Mouse (Mus musculus) G1E (cell line): ENCODE results near the gene Mta3. TPM values are rescaled to one million over a fixed set of nuclear protein-coding genes. Genes with fewer than 3 reads are reported as not detected.
A peak's percentile ranks its signal among the peaks of the same experiment; 100 is the strongest.

Source experiments
- ATAC-seq: 2 replicates; pipeline ENCODE4 v1.8.0; 2016; ENCODE audit warnings: mild to moderate bottlenecking; ENCODE audit not compliant: insufficient number of reproducible peaks, poor library complexity, low FRiP score, severe bottlenecking; ENCODE audit errors: extremely low read depth
- DNase-seq: peaks from one replicate; pipeline ENCODE4 v3.0.0; 2012; ENCODE audit warnings: low spot score
- H3K27me3 ChIP-seq: 2 replicates; pipeline ENCODE4 v1.6.1; 2012; ENCODE audit warnings: mild to moderate bottlenecking, low read length, inconsistent platforms; ENCODE audit not compliant: insufficient read depth
- H3K36me3 ChIP-seq: replicated peaks from 2 replicates; pipeline ENCODE3; 2012; ENCODE audit warnings: mild to moderate bottlenecking, inconsistent platforms
- H3K4me1 ChIP-seq: 2 replicates; pipeline ENCODE4 v1.6.1; 2012; ENCODE audit warnings: low read depth, low read length, inconsistent platforms, mixed read lengths; ENCODE audit not compliant: insufficient read depth
- H3K4me3 ChIP-seq: 2 replicates; pipeline ENCODE4 v1.5.1; 2012; ENCODE audit warnings: low read depth, mild to moderate bottlenecking, inconsistent platforms, low read length, moderate library complexity, mixed read lengths
- H3K9me3 ChIP-seq: replicated peaks from 2 replicates; pipeline ENCODE4 v1.6.1; 2012; ENCODE audit warnings: inconsistent platforms
- CTCF ChIP-seq: IDR thresholded peaks from 2 replicates; pipeline ENCODE4 v1.5.1; 2012; ENCODE audit warnings: low read depth, low read length, inconsistent platforms, mixed read lengths
- GATA1 ChIP-seq: IDR thresholded peaks from 2 replicates; pipeline ENCODE4 v1.6.1; 2012; ENCODE audit warnings: borderline replicate concordance, low read length, inconsistent platforms, mixed read lengths
- GATA2 ChIP-seq: IDR thresholded peaks from 2 replicates; pipeline ENCODE4 v1.6.1; 2012; ENCODE audit warnings: low read depth, low read length, inconsistent platforms, borderline replicate concordance
- POLR2AphosphoS5 ChIP-seq: IDR thresholded peaks from 2 replicates; pipeline ENCODE4 v1.6.1; 2012; ENCODE audit warnings: low read depth, low read length, inconsistent platforms; ENCODE audit not compliant: insufficient replicate concordance
- TAL1 ChIP-seq: conservative IDR thresholded peaks from 2 replicates; pipeline ENCODE4 v1.6.1; 2012; ENCODE audit warnings: low read depth, low read length, inconsistent platforms, mixed read lengths
- polyA plus RNA-seq: library from polyadenylated mRNA; stranded (reverse); fragments of >175 nt; gene quantifications from 2 replicates; pipeline ENCODE4 v1.2.3, GENCODE M21; 2012
- total RNA-seq, 2 experiments: library from RNA; stranded (forward) in 1 of 2; stranded (reverse) in 1 of 2; fragments of 200-1000 nt in 1 of 2; fragments of >200 nt in 1 of 2; fragmentation: Nextera tagmentation in 1 of 2; gene quantifications; 2 replicates each; pipeline ENCODE4 v1.2.3; 2014 to 2017

Gene Mta3
- total and polyA plus RNA-seq, 3 experiments: 33.7 to 169 (median 126) TPM

DNA sequence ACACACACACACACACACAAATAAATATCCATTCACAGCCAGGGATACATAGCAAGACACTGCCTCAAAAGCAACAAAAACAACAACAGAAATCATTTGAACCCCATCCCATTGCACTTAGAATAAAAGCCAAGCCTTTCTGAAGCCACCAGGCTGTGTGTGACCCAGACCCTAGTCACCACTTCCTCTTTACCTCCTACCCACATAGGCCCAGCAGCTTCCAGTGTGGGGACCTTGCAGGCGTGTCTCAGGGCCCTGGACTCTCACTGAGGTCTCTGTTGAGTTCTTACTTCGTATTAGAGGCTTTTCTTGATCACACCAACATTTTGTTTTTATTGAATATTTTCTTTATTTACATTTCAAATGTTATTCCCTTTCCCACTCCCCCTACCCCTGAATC is 10.2 kb upstream of the Mta3 start:
- peak; percentile 75 for DNase-seq
- no peak for TF ChIP-seq TAL1
- TF ChIP-seq GATA2: no peak
- TF ChIP-seq POLR2AphosphoS5: no peak
- no peak for TF ChIP-seq CTCF
- no peak for TF ChIP-seq GATA1
- H3K4me3 ChIP-seq: no peak overlapping the region

DNA sequence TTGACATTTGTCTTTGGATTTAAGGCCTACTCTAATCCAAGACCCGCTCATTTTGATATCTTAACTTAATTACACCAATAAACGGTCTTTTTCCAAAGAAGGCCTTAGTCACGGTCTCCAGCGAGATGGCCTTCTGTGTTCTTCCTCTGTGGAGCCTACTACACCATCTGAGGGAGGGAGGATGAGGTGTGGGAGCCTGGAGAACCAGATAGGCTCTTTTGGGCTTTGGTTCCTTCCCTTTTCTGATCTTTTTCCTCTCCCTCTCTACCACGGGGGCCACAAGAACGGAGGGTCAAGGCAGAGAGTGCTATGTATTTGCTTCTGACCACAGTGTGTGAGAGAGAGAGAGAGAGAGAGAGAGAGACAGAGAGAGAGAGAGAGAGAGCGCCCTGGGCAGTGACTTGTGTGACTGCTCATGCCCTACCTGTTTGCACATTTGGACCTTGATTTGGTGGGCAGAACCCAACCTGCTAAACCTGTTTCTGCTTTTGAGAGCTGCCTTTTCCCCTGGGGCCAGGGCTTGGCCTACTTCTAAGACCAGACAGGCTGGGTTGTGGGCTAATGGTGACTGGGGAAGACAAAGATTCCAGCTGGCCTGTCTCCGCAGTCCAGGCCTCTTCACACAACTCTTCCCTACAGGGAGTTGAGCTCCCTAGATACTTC is 6.8 kb upstream of the Mta3 start:
- Histone ChIP-seq H3K4me3 (no peak overlapping the region), H3K9me3 (no peaks in the 10 kb centered on the region), H3K27me3 (no peaks in the 10 kb centered on the region), H3K4me1 (peaks cover 42% of the 10 kb centered on the region), H3K36me3 (peaks cover 7% of the 10 kb centered on the region)
- DNase-seq (no peak), ATAC-seq (no peak)
- TF ChIP-seq POLR2AphosphoS5 (no peak), GATA2 (no peak), CTCF (no peak), GATA1 (no peak), TAL1 (no peak)

More for the DNA sequence above, 10.2 kb upstream of the Mta3 start:
- Histone ChIP-seq H3K4me1 (peaks cover 44% of the 10 kb centered on the region), H3K36me3 (no peaks in the 10 kb centered on the region), H3K9me3 (no peaks in the 10 kb centered on the region), H3K27me3 (no peaks in the 10 kb centered on the region)
- ATAC-seq: no peak

DNA sequence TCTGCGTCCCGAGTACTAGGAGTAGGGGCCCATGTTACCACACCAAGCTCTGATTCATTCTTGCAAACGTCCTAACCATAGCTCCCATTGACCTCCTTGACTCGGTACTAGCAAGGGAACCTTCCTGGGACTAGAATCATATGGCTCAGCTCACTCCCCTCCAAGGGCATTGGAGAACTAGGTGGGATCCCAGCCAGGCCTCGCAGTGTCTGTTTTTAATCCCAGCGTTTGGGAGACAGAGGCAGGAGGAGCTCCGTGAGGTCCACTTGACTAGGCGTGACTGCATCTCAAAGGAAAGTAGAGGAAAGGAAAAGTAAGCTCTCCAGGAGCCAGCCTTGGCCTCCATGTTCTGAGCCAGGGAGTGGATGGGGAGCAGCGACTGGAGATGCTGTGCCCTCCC is 5.8 kb upstream of the Mta3 start:
- peaks cover 9% of the 10 kb centered on the region for H3K36me3 ChIP-seq
- peaks cover 47% of the 10 kb centered on the region for H3K4me1 ChIP-seq
- no peaks in the 10 kb centered on the region for H3K9me3 ChIP-seq
- no peak overlapping the region for H3K4me3 ChIP-seq
- ATAC-seq: no peak
- H3K27me3 ChIP-seq: no peaks in the 10 kb centered on the region
- no peak for TF ChIP-seq GATA2
- no peak for TF ChIP-seq GATA1
- TF ChIP-seq CTCF: no peak
- no peak for TF ChIP-seq TAL1
- TF ChIP-seq POLR2AphosphoS5: no peak
- DNase-seq: no peak

DNA sequence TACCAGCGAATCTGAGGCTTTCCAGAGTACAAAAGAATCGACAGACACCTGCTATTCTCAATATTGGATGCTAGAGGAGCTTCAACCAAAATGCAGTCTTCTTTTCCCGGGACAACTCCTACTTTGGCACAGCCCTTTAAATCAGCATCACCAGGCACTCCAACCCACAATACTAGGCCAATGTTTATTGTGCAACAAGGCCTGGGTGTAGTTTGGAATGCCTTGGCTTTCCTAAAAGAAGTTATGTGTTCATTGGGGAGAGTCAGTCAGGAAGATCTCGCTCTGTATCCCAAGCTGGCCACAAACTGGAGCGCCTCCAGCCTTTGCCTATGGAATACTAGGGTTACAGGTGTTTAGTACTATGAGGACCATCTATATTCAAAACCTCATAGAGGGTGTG is 1.5 kb upstream of the Mta3 start:
- DNase-seq (no peak), ATAC-seq (no peak)
- Histone ChIP-seq H3K9me3 (no peaks in the 10 kb centered on the region), H3K27me3 (no peaks in the 10 kb centered on the region), H3K4me1 (peaks cover 71% of the 10 kb centered on the region), H3K4me3 (peak overlapping the region; percentile 76; the same call in 1 of the 2 replicates), H3K36me3 (peaks cover 19% of the 10 kb centered on the region)
- TF ChIP-seq CTCF (no peak), GATA2 (no peak), POLR2AphosphoS5 (no peak), TAL1 (no peak), GATA1 (no peak)

DNA sequence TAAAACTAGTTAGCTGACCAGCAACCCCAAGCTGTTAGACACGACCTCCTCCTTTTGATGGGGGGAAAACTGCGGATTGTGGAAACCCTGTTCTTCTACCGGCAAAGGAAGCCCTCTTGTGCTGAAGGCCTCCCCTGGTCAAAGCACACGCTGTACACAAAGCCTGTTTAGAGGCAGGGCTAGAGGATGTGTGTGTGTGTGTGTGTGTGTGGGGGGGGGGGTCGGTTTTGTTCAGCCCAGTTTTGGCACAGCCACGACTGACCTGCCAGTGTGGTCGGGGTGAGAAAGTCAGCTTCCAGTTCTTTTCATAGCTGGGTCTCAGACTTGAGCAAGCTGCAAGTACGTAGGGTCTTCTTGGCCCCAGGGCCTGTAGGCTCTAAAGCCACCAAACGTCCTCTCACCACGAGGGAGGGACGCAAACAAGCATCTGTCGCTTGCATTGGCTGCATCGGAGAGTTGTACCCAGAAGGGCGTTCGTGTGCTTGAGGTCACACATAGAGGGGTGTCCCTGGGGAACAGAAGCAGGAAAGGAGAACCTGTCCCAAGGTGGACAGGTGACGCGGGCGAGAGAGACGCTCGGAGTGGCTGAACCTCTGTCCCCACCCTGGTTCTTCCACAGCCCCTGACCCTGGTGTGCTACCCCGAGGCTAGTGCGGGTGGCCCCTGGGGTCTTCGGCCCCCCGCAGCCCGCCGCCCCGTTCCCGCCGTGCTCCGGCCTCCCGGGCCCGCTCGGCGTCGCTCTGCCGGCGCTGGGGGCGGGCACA is 429 bp upstream of the Mta3 start:
- H3K4me1 ChIP-seq: peaks cover 68% of the 10 kb centered on the region
- no peaks in the 10 kb centered on the region for H3K27me3 ChIP-seq
- peak; percentile 73 for ATAC-seq
- H3K4me3 ChIP-seq: peak overlapping the region; percentile 76
- TF ChIP-seq GATA1 (no peak), TAL1 (no peak), POLR2AphosphoS5 (no peak), CTCF (no peak), GATA2 (no peak)
- no peaks in the 10 kb centered on the region for H3K9me3 ChIP-seq
- peak; percentile 84 for DNase-seq
- H3K36me3 ChIP-seq: peaks cover 28% of the 10 kb centered on the region

DNA sequence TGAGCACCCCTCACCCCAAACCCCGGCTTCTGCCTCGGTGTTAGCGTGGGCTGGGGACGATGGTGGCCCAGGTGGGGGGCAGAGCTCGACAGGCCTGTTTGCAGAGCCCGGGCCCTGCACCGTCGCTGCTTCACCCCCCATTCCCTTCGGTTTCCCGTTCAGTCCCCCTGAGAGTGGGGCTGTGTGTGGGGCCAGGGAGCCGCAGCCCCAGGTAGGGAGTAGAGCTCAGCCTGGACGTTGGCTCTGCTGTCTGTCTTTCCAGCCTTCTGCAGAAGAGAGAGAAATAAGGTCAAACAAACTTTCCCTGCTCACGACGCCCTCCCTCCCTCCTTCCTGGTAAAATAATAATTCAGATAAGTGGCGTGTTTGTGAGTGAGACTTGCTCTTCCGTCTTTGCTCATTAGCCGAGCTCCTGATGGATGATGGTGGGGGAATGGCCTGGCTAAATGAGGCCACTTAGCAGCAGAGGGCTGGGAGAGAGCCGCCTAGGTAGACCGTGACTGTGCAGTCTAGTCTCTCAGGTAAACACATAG is 697 bp downstream of the Mta3 start:
- DNase-seq: peak; percentile 50
- Histone ChIP-seq H3K9me3 (no peaks in the 10 kb centered on the region), H3K4me3 (peak overlapping the region; percentile 76), H3K36me3 (peaks cover 34% of the 10 kb centered on the region), H3K27me3 (no peaks in the 10 kb centered on the region), H3K4me1 (peaks cover 68% of the 10 kb centered on the region)
- TF ChIP-seq TAL1 (no peak), CTCF (no peak), POLR2AphosphoS5 (no peak), GATA2 (no peak), GATA1 (no peak)
- peak; percentile 50 for ATAC-seq
